Mouse (Mus musculus) brain, embryonic 14.5 days (tissue): ENCODE measurements around the gene Akr1b3.

ENCODE experiments used
- CTCF ChIP-seq: fragments of 200-500 bp; IDR thresholded peaks from 2 replicates; pipeline ENCODE4 v1.5.1; 2012; ENCODE audit warnings: inconsistent platforms, mild to moderate bottlenecking, moderate library complexity, borderline replicate concordance; ENCODE audit not compliant: insufficient read depth, insufficient read length; ENCODE audit errors: extremely low read depth
- POLR2A ChIP-seq: fragments of 200-500 bp; IDR thresholded peaks from 2 replicates; pipeline ENCODE4 v1.6.1; 2012; ENCODE audit warnings: mild to moderate bottlenecking, inconsistent platforms, borderline replicate concordance; ENCODE audit not compliant: poor library complexity, insufficient read depth, insufficient read length, severe bottlenecking; ENCODE audit errors: extremely low read depth

- TF ChIP-seq CTCF (no peak), POLR2A (no peak)
Observed at GRCm38 (mm10) chr6:34274346-34274745, 42.9 kb downstream of the Akr1b3 start.
